In the genomic region with DNA sequence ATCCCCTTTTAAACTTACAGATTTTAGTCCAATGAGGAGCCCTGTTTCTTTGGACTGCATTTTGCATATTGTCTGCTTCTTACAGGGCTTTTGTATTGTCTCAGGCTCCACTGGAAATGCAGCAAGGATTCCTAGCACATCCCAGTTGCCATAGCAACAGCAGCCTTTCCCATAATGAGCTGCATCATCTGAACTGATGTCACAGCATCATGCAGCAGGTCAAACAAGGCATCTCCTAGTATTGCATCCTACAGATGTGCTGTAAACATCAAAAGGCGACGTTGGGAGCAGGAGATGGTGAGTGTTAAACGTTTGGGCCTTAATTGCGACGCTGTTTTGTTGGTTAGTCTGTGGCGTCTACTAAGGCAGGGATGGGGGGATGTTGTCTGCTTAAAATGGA, we compare ENCODE assay signal across 8 mouse cellular contexts. TPM values are rescaled to one million over a fixed set of nuclear protein-coding genes. Genes with fewer than 3 reads are reported as not detected.
DNase-seq lines count a peak whose midpoint lies in the region; ATAC-seq and TF ChIP-seq lines count a peak whose summit lies in the region.

A gene (plus strand): TSS at position 238 of the 400 bp plus-strand sequence.

- H3K4me3 ChIP-seq in lung, embryonic 15.5 days = no peak within 1 kb of the TSS
- no peak within 1 kb of the TSS for H3K4me3 ChIP-seq in intestine, embryonic 15.5 days (replicated peaks)
- peak within 1 kb of the TSS; percentile 57 for H3K4me3 ChIP-seq in midbrain, embryonic 10.5 days
- H3K4me3 ChIP-seq in stomach, embryonic 16.5 days (replicated peaks; ENCODE audit: low read length) = 0 out of 2 replicates have a peak within 1 kb of the TSS, but pooled peaks have one; percentile 4
- H3K4me3 ChIP-seq in liver, postnatal 0 days (ENCODE audit: low read depth, low read length) = no peak within 1 kb of the TSS

- no peak for ATAC-seq in lung, embryonic 15.5 days (ENCODE audit: borderline replicate concordance, extremely low read depth, low FRiP score, low TSS enrichment)
- no peak for ATAC-seq in intestine, embryonic 15.5 days
- ATAC-seq in stomach, embryonic 16.5 days (ENCODE audit: insufficient read depth, low FRiP score) = no peak
- no peak for ATAC-seq in liver, postnatal 0 days

- H3K27ac ChIP-seq in lung, embryonic 15.5 days = no peak within 1 kb of the TSS
- no peak within 1 kb of the TSS for H3K27ac ChIP-seq in intestine, embryonic 15.5 days
- peak within 1 kb of the TSS; percentile 89 for H3K27ac ChIP-seq in midbrain, embryonic 10.5 days (replicated peaks)
- H3K27ac ChIP-seq in stomach, embryonic 16.5 days (ENCODE audit: low read length) = peak within 1 kb of the TSS; percentile 81
- H3K27ac ChIP-seq in liver, postnatal 0 days (ENCODE audit: low read depth) = no peak within 1 kb of the TSS

- no peak for TF ChIP-seq EP300 in liver, postnatal 0 days (IDR thresholded peaks at IDR 0.05; ENCODE audit: low read depth)

- H3K36me3 ChIP-seq in lung, embryonic 15.5 days = no peaks in the 10 kb centered on the region
- H3K36me3 ChIP-seq in intestine, embryonic 15.5 days = no peaks in the 10 kb centered on the region
- no peaks in the 10 kb centered on the region for H3K36me3 ChIP-seq in midbrain, embryonic 10.5 days
- no peaks in the 10 kb centered on the region for H3K36me3 ChIP-seq in stomach, embryonic 16.5 days (ENCODE audit: control insufficient read depth, insufficient read depth, low read length)
- H3K36me3 ChIP-seq in liver, postnatal 0 days (replicated peaks; ENCODE audit: insufficient read depth, low read length) = no peaks in the 10 kb centered on the region

- H3K9me3 ChIP-seq in lung, embryonic 15.5 days = no peaks in the 10 kb centered on the region
- no peaks in the 10 kb centered on the region for H3K9me3 ChIP-seq in intestine, embryonic 15.5 days
- no peaks in the 10 kb centered on the region for H3K9me3 ChIP-seq in midbrain, embryonic 10.5 days (replicated peaks)
- H3K9me3 ChIP-seq in stomach, embryonic 16.5 days (replicated peaks; ENCODE audit: control insufficient read depth, low read length) = no peaks in the 10 kb centered on the region
- no peaks in the 10 kb centered on the region for H3K9me3 ChIP-seq in liver, postnatal 0 days (ENCODE audit: low read length)

- no peak within 1 kb of the TSS for H3K9ac ChIP-seq in lung, embryonic 15.5 days
- no peak within 1 kb of the TSS for H3K9ac ChIP-seq in intestine, embryonic 15.5 days
- H3K9ac ChIP-seq in stomach, embryonic 16.5 days (ENCODE audit: low read length) = no peak within 1 kb of the TSS; the same call in 1 of the 2 replicates
- no peak within 1 kb of the TSS for H3K9ac ChIP-seq in liver, postnatal 0 days (replicated peaks)

- H3K4me1 ChIP-seq in lung, embryonic 15.5 days = peaks cover 9% of the 10 kb centered on the region; the same call in 1 of the 2 replicates
- H3K4me1 ChIP-seq in intestine, embryonic 15.5 days (replicated peaks) = peaks cover 6% of the 10 kb centered on the region; the same call in 1 of the 2 replicates
- H3K4me1 ChIP-seq in midbrain, embryonic 10.5 days = peaks cover 57% of the 10 kb centered on the region
- H3K4me1 ChIP-seq in stomach, embryonic 16.5 days (ENCODE audit: control insufficient read depth, insufficient read depth, low read length) = 0 out of 2 replicates have a peak, but pooled peaks cover 10% of the 10 kb centered on the region
- no peaks in the 10 kb centered on the region for H3K4me1 ChIP-seq in liver, postnatal 0 days (ENCODE audit: insufficient read depth)

- WGBS in lung, embryonic 15.5 days = 65% methylated on average over 6 of the region's 6 CpGs
- 63% methylated on average over 6 of the region's 6 CpGs for WGBS in intestine, embryonic 15.5 days
- WGBS in midbrain, embryonic 10.5 days = 12% methylated on average over 6 of the region's 6 CpGs
- WGBS in stomach, embryonic 16.5 days = 64% methylated on average over 6 of the region's 6 CpGs
- 73% methylated on average over 6 of the region's 6 CpGs for WGBS in liver, postnatal 0 days (ENCODE audit: insufficient replicate concordance)

- no peak for DNase-seq in lung, postnatal 25 days (ENCODE audit: low spot score)
- peak; percentile 67 to 69 for DNase-seq in frontal cortex, postnatal 14 days (ENCODE audit: low spot score in 2 of 2)
- peak; percentile 78 for DNase-seq in midbrain, embryonic 10.5 days (ENCODE audit: low spot score)
- DNase-seq in liver, postnatal 0 days = no peak
- DNase-seq in adrenal gland, adult 2 months = no peak

- no peaks in the 10 kb centered on the region for H3K27me3 ChIP-seq in lung, embryonic 15.5 days
- H3K27me3 ChIP-seq in intestine, embryonic 15.5 days (replicated peaks) = no peaks in the 10 kb centered on the region
- H3K27me3 ChIP-seq in midbrain, embryonic 10.5 days (ENCODE audit: low read depth, poor library complexity, severe bottlenecking) = no peaks in the 10 kb centered on the region
- H3K27me3 ChIP-seq in stomach, embryonic 16.5 days (ENCODE audit: control insufficient read depth, insufficient read depth, low read length) = no peaks in the 10 kb centered on the region
- no peaks in the 10 kb centered on the region for H3K27me3 ChIP-seq in liver, postnatal 0 days (ENCODE audit: insufficient read depth, low read length)

- no peak for TF ChIP-seq CTCF in liver, postnatal 0 days (IDR thresholded peaks at IDR 0.05; ENCODE audit: low read depth)

- peak within 1 kb of the TSS; percentile 40 for H3K4me2 ChIP-seq in lung, embryonic 15.5 days
- H3K4me2 ChIP-seq in intestine, embryonic 15.5 days (replicated peaks) = 0 out of 2 replicates have a peak within 1 kb of the TSS, but pooled peaks have one; percentile 5
- peak within 1 kb of the TSS; percentile 23; the same call in 1 of the 2 replicates for H3K4me2 ChIP-seq in stomach, embryonic 16.5 days (ENCODE audit: low read depth, low read length)
- H3K4me2 ChIP-seq in liver, postnatal 0 days (ENCODE audit: low read depth, low read length) = no peak within 1 kb of the TSS

RNA-seq across cellular contexts. Expression of the gene that starts here (rescaled TPM):
- polyA plus RNA-seq in lung, embryonic 15.5 days (2015; fragmentation: Nextera tagmentation; extraction: Ambion mirVana) = 0.81 and 0.89 TPM in 2 replicates
- 1.9 and 2.1 TPM in 2 replicates for polyA plus RNA-seq in intestine, embryonic 15.5 days (2015; fragmentation: Nextera tagmentation; extraction: Ambion mirVana)
- polyA plus RNA-seq in midbrain, embryonic 10.5 days (2016; fragmentation: Nextera tagmentation; extraction: Ambion mirVana) = 7.7 and 12.4 TPM in 2 replicates
- polyA plus RNA-seq in stomach, embryonic 16.5 days (2015; fragmentation: Nextera tagmentation; extraction: Ambion mirVana) = 1.7 and 2.0 TPM in 2 replicates
- 0.01 and 0.02 TPM in 2 replicates for polyA plus RNA-seq in liver, postnatal 0 days (2015; fragmentation: Nextera tagmentation; extraction: Ambion mirVana)
- 1 to 10 TPM; 2.3 to 2.6 TPM for total RNA-seq in adrenal gland, adult 2 months (2021)
- 0.15 and 0.24 TPM in 2 replicates for polyA plus RNA-seq in adrenal gland, adult 2 months (2012; rRNA removed)

Comparison
In these comparisons a context has a peak if more than half of its experiments do, and no peak if none do; other contexts are left out.
1. H3K27ac ChIP-seq: peak in midbrain, embryonic 10.5 days (single experiment) and stomach, embryonic 16.5 days (single experiment); none in lung, embryonic 15.5 days (single experiment), intestine, embryonic 15.5 days (single experiment) and liver, postnatal 0 days (single experiment).
2. H3K4me3 ChIP-seq: peak in midbrain, embryonic 10.5 days (single experiment) and stomach, embryonic 16.5 days (single experiment); none in lung, embryonic 15.5 days (single experiment), intestine, embryonic 15.5 days (single experiment) and liver, postnatal 0 days (single experiment).
3. DNase-seq: peak in frontal cortex, postnatal 14 days (2 of 2) and midbrain, embryonic 10.5 days (single experiment); none in lung, postnatal 25 days (single experiment), liver, postnatal 0 days (single experiment) and adrenal gland, adult 2 months (single experiment).